Mouse (Mus musculus) E14TG2a.4 (cell line): Measurements from ENCODE around the gene Samd8.

ENCODE experiments used
- CTCF ChIP-seq: conservative IDR thresholded peaks from 2 replicates; pipeline ENCODE4 v1.5.1; 2014; ENCODE audit warnings: low read length
- NANOG ChIP-seq: IDR thresholded peaks from 2 replicates; pipeline ENCODE4 v1.6.1; 2014; ENCODE audit warnings: borderline replicate concordance, low read length, mixed read lengths
- POU5F1 ChIP-seq: IDR thresholded peaks from 2 replicates; pipeline ENCODE4 v1.6.1; 2014; ENCODE audit warnings: low read length, borderline replicate concordance

GRCm38 (mm10) chr14:21806203-21806602, 55.9 kb downstream of the Samd8 start:
- TF ChIP-seq CTCF: no peak
- no peak for TF ChIP-seq NANOG
- no peak for TF ChIP-seq POU5F1
